Mouse (Mus musculus) thymus, adult 2 months (tissue): ENCODE measurements around the gene Lbx2.

Experiments
- CTCF ChIP-seq: fragments of 200-500 bp; IDR thresholded peaks from 2 replicates; pipeline ENCODE4 v1.5.1; 2012; ENCODE audit warnings: mild to moderate bottlenecking, control low read depth, low read length, moderate library complexity, borderline replicate concordance; ENCODE audit not compliant: control insufficient read depth, poor library complexity, insufficient read depth; ENCODE audit errors: extremely low read depth
- POLR2A ChIP-seq: fragments of 200-500 bp; IDR thresholded peaks from 2 replicates; pipeline ENCODE4 v1.6.1; 2012; ENCODE audit warnings: mild to moderate bottlenecking, low read length, control low read depth, moderate library complexity; ENCODE audit not compliant: control insufficient read depth, poor library complexity, insufficient read depth; ENCODE audit errors: extremely low read depth

DNA sequence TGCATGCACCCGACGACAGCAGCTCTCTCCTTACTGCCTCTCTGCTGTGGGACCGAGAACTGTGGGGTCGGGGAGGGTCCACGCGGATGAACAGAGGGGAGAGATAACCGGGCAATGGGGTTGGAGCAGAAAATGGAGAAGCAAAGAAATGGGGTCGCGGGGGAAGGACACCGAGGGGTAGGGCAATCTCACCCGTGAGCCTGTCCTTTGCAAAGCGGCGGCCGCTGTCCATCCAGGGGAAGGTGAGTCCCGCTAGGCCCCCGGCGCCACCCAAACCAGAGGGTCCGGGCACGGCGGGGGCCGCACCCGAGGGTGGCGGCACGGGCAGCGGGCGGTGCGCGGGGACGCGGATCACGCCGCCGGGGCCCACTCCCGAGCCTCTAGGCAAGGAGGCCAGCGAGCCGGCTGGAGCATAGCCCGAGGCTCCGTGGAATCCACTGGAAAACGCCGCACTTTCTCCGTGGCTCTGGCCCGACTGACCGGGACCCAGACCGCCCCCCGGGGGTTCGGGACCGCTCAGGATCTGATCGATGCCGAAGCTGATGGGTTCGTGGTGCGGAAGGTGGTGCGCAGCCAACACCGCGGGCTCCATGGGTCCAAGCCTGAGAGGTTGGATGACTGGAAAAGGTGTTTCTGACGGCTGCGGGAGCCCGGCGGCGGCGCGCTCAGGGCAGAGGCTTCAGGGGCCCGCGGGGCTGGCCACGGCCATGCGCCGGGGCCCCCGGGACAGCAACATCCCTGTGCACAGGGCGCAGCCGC, 16.5 kb upstream of the Lbx2 start:
- TF ChIP-seq POLR2A (no peak), CTCF (no peak)
